Mouse (Mus musculus) erythroblast, embryonic 14.5 days (primary cell): ENCODE measurements around the gene Acsl5.

Experiments used
- GATA1 ChIP-seq: IDR thresholded peaks from 2 replicates; pipeline ENCODE4 v1.6.1; 2012; ENCODE audit warnings: low read length, inconsistent platforms, mixed read lengths
- TAL1 ChIP-seq: IDR thresholded peaks from 3 replicates; pipeline ENCODE4 v1.6.1; 2012; ENCODE audit warnings: low read length, inconsistent platforms, mixed read lengths

GRCm38 (mm10) chr19:55241186-55241645, 10.5 kb upstream of the Acsl5 start, which contains the start of gene Gucy2g:
- TF ChIP-seq GATA1 (no peak), TAL1 (no peak)
